Mouse (Mus musculus): Measurements from ENCODE around the gene Ccdc28b. TPM values are rescaled to one million over a fixed set of nuclear protein-coding genes. Genes with fewer than 3 reads are reported as not detected.
A peak's percentile ranks its signal among the peaks of the same experiment; 100 is the strongest.

Ccdc28b gene
- total RNA-seq, 2 experiments from 2014 or later = 32.8 to 34.2 TPM

DNA sequence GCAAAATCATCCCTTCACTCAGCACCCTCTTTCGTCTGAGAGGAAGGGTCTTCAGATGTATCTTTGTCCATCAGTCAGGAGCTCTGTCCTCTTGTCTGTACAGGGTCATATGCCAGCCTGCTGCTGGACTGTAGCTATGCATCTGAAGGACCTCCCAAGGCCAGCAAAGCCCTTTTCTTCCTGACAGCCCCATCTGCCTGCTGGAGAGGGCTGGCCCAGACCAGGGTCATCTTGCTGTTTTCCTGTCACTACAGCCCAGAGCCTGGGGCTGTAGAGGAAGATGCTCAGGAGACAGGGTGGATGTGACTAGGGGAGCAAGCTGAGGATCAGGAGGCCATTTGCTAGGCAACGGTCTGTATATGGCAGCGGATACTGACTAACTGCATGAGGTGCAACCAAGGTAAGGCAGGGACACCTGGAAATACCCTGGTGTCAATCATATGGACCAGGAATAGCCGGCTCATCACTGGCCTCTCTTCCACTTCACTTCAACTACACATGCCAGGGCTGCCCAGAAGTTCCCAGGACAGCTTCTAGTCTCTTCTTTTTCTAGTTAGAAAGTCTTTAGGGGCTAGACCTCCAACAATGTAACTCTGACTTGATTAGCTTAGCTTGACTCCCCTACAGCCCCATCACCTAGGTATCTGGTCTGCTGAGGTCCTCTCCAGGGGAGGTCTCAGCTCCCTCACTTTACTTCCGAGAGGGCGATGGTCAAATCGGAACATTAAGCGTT lies 778 bp downstream of the Ccdc28b start:
- DNase-seq = no peak

GRCm38 (mm10) chr4:129622120-129622802 lies 1.5 kb downstream of the Ccdc28b start:
- DNase-seq = no peak

DNA sequence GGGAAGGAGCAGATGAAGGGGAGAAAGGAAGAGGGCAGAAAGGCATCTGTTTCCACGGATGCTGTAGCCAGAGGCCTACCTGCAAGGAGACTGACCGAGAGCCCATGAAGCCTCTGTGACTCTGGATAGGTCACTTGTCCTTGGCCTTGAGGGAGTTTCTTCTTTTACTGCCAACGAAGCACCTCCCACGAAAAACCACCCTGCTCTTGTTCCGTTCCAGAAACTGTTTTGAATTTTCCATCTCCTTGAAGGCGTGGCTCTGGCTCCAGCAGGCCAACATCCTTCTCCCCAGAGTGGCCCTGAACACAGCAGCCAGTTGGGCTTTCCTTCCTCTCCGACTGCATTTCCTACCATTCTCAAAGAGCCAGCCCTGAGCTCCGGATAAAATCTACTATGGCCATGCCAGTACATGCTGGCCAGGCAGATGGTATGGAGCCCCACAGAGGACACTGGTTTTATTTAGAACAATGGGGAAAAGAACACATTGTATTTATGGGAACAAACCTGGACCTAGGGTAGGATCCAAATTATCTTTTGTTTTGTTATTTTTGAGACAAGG lies 2.4 kb downstream of the Ccdc28b start:
- peak; percentile 42 to 56 for DNase-seq

- no peak for DNase-seq
Observed at GRCm38 (mm10) chr4:129620419-129621282, 3.1 kb downstream of the Ccdc28b start.

DNA sequence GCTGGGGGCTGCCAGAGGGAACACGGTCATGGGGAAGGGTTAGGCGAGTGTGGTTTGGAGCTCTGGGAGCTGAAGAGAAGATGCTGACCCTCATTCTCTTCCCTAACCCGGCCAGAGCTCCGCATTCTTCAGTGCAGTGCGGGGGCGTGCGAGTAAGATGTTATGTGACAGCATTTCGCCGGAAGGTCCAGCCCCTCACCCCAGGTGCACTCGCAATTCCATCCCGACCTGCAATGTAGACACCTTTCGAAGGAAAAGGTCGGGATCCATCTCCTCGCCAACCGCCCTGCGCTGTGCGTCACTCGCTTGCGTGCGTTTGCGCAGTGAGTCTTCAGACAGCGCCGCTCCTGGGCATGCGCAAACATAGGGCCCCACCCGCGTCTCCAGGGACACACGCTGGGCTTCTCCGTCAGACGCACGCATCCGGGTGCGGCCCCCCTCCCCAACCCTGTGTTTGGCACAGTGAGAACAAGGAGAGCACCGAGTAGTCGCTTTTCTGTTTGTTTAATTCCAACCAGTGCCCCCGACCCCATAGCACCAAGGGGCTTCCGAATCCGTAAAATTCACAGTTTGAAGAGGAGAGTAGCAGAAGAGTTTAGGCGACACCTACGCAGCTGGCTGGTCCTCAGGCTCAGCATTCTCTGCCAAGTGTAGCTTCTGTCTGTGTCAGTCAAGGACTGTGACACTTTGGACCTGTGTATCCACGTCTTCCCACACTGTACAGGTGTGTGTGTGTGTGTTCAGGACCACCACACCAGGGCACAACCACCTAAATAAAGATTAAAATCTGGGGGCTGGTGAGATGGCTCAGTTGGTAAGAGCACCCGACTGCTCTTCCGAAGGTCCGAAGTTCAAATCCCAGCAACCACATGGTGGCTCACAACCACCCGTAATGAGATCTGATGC lies 4.7 kb downstream of the Ccdc28b start, which contains the start of gene Iqcc:
Iqcc (minus strand) TSS at position 314 of the 906 bp plus-strand sequence.
- DNase-seq = peak; percentile 97

- DNase-seq = no peak
Observed at GRCm38 (mm10) chr4:129618031-129618430, 5.7 kb downstream of the Ccdc28b start.

DNA sequence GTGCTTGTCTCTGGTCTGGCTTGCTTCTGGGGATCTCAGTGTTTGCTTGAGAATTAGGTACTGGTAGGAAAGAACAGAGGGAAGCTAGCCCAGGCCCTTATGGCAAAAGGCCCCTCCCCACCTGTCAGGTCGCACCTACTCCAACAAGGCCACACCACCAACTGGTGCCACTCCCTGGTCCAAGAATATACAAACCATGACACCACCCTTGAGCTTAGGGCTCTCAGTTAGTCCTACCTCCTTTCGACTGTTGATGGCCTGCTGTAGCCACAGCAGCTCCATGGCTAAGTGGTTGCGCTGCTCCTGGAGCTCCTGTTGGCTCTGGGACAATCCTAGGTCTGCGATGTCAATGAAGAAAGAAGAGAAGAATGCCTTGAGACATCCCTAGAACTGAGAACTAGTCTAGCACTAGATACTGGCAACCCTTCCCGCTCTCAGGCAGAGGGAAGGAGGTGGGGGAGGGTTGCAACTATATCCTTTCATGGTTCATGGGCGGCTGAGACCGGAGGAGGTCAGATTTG lies 6.6 kb downstream of the Ccdc28b start:
- DNase-seq = no peak

DNA sequence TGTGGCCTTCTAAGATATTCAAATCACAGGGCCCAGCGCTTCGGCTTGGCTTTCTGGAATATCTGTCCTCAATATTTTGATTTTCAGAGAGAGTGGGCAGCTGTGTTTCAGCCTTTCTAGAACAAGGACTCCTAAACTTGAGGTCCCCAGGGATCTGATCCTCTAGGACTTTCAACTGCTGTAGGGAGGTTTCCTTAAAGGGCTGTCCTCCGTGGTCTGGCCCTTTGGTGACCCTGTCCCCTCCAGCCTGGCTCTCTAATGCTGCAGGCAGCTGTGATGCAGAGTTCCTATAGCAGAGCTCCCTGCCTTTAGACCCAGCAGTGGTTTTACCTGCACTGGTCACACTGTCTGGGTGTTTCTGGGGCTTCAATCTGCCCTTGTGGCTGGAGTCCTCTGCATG lies 7.1 kb downstream of the Ccdc28b start:
- DNase-seq = no peak

DNA sequence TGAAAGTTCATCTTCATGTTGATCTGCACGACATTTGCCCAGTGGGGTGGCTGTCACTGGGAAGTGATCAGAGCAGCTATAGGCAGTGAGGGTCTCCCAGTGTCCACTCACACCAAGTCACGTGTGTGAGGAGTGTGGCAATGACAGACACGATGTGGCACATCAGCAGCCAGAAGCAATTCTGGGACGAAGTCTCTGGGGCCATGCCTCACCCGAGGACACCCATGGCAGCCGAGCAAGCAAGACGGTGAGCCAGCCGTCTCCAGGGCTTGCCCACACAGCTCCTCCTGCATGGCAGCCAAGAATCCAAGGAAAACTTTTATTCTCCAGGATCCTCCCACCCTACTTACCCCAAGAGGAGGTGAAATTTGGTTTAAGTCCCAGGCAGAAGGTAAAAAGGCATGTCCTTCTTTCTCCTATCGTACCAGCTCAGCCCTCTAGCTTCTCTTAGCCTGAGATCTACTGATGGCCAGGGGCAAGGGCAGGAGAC lies 7.9 kb downstream of the Ccdc28b start:
- no peak for DNase-seq

- DNase-seq = no peak
Observed at GRCm38 (mm10) chr4:129614093-129614492, 9.7 kb downstream of the Ccdc28b start, which contains the start of gene Dcdc2b. TSS of gene Dcdc2b (minus strand) at chr4:129614257.

GRCm38 (mm10) chr4:129610472-129610871 lies 13.3 kb downstream of the Ccdc28b start:
- no peak for DNase-seq

DNA sequence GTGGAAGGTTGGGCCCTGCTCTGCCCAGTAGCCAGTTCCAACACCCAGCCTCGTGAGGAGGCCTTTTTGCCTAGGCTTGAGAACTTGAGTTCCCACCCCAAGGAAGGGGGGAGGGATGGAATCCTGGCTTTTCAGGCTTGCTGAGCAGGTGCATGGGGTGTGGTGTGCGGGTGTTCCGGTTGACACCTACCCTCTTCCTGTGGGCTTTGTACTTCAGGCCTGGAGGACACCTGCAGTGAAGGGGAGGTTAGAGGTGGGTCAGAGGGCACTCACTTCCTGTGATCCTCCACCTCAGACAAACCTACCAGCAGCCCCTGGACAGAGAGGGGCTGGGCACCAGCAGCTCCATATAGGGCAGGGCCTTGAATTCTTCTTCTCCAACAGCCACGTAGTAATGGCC lies 13.7 kb downstream of the Ccdc28b start:
- DNase-seq = no peak

DNA sequence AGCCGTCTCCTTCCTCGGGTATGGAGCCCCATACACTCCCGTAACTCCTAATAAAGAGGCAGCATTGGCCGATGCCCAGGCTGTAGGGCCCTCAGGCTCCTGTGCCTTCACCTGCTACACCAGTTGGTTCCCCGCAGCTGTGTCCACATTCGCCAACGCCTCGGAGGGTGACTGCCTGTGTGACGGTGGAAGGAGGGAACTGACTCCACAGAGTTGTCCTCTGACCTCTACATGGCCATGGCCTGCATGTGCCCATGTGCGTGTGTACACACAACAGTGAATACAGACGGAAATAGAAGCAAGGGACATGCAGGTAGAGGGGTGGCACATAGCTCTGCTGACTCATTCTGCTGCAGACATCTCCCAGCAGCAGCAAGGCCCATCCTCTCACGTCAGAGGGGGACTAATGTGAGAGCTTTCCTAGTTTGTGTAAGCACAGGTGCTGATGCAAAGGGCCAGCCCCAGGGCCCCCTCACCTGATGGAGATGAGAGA lies 14.6 kb downstream of the Ccdc28b start:
- DNase-seq = no peak

DNA sequence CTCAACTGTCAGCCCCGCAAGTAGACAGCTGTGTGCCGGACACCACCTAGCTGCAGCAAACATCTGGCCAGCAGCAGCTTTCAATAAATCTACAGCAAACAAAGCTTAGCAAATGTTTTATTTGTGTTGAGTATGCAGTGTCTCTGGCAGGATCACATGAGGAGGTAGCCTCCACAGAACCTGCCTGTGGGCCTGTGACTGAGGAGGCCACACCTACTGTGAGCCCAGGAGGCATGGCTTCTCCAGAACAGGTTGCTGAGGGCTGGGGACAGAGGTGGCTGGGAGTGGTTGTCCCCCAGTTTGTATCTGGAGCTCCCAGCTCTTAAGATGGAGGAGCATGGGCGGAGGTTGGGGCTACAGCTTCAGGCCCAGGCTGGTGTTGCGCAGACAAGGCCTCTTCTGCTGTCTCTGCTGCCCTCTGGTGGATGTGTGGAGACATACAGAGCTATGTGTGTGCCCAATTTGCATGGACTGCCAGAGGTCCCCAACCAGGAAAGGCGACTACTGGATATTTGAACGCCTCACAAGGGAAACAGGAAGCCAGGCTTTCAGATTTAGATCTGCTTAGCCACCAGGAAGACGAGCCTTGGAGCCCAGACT lies 15.2 kb downstream of the Ccdc28b start:
- peak; percentile 80 to 88 for DNase-seq

- DNase-seq = peak; percentile 89 to 91
Observed at GRCm38 (mm10) chr4:129600233-129601158, 23.3 kb downstream of the Ccdc28b start, which contains the start of the genes Eif3i and Tmem234. TSS of gene Eif3i (minus strand) at chr4:129600648. TSS of gene Tmem234 (plus strand) at chr4:129600668.

DNA sequence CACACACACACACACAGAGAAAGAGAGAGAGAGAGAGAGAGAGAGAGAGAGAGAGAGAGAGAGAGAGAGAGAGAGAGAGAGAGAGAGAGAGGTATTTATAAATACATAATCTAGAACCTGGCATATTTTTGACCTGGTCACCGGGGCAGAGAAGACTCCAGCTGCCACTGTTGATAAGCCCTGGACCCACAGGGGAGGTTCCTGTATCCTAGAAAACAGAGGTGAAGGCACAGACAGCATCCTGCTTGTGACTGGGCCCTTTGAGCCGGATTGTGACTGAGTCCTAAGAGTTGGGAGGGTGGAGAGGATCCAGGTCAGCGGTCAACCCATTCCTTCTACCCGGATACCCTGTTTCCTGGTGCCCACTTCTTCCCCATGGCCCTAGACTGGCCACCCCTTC lies 34.9 kb downstream of the Ccdc28b start:
- DNase-seq = no peak

- DNase-seq = no peak
Observed at GRCm38 (mm10) chr4:129586943-129587342, 36.8 kb downstream of the Ccdc28b start.

- no peak for DNase-seq
Observed at GRCm38 (mm10) chr4:129585773-129586172, 38.0 kb downstream of the Ccdc28b start.
